Mouse (Mus musculus) heart, postnatal 14 days (tissue): Measurements from ENCODE around the gene Asb15. TPM values are rescaled to one million over a fixed set of nuclear protein-coding genes. Genes with fewer than 3 reads are reported as not detected.
A peak's percentile ranks its signal among the peaks of the same experiment; 100 is the strongest.

ENCODE experiments used
- DNase-seq, 2 experiments: peaks; one replicate each; pipeline ENCODE4 v3.0.0; 2021 to 2022
- intact Hi-C: fragments of 180-260 bp; cut with DNase I; formaldehyde crosslinking; loops from one replicate; pipeline ENCODE4 v1.15.1; 2025
- total RNA-seq, 2 experiments: library from RNA; stranded (reverse); gene quantifications; 2 replicates each; pipeline ENCODE4 v1.2.3; 2021

Gene Asb15
- total RNA-seq, 2 experiments from 2014 or later, result 42.9 to 47.5 TPM

DNA sequence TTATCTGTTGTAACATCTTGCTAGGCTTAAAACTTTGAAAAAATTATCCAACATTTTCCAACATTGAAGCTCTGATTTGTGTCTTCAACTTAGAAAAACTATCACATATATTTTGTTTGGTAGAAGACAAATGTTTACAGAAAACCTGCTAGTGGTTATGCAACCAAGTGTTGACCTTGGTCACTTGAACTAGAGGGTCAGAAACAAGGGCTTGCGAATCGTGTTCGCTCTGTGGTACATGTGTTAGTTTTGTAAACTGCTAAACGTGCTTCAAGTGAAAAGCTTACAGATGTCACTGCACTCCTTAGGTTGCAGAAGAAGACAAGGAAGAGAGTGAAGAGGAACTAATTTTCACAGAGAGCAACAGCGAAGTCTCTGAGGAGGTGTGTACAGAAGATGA is 75.0 kb downstream of the Asb15 start:
- intact Hi-C loops, result no loop called here
- DNase-seq, result no peak

DNA sequence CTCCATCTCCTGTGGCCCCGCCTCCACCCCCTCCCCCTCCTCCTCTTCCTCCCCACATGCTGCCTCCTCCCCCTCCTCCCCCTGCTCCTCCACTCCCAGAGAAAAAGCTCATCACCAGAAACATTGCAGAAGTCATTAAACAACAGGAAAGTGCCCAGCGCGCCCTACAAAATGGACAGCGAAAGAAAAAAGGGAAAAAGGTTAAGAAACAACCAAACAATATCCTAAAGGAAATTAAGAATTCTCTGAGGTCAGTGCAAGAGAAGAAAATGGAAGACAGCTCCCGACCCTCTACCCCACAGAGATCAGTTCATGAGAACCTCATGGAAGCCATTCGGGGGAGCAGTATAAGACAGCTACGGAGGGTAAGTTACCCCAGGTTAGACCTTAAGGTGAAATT is 76.3 kb downstream of the Asb15 start:
- intact Hi-C loops, result no loop called here

DNA sequence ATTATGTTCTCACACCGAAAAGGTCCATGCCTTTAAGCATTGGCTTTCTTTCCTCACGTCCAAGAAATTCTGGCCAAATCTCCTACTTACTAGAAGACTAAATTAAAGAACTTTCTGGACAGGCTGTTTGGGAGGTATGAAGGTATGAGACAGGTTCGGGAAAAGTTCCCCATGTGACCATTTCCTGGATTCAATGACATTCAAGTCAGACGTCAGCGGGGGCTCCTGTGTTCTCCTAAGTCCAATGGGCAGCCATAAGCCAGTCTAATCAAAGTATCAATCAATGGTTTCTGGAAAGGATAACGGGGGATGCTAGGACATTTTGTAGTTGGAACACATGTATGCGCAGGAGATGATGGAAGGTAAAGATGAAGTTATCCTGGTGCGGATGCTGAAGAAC is 77.7 kb downstream of the Asb15 start:
- intact Hi-C loops, result loop anchor here (5.0 kb wide), 1 partner anchor 33 kb away; no protein-coding TSS in a partner anchor
- DNase-seq, result no peak

More for the DNA sequence above, 76.3 kb downstream of the Asb15 start:
- DNase-seq, result no peak

DNA sequence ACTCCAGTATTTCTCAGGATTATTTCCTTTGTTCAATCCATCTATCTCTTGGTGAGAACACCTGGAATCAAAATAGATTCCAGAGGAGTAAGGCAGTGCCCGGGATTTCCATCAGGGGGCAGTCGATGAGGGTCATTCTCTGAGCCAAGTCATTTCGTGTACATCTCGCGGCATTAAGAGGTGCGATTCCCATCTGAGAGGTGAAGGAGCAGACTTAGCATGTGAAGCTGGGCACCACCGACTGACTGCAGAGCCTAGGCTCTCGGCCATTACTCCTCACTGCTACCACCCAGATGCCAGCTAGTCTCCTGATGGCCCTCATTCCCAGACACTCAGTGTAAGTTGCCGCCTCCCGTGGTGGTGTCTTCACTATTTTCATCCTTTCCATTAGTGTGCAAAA is 78.6 kb downstream of the Asb15 start:
- intact Hi-C loops, result loop anchor here (5.0 kb wide), 1 partner anchor 34 kb away; no protein-coding TSS in a partner anchor
- DNase-seq, result no peak

DNA sequence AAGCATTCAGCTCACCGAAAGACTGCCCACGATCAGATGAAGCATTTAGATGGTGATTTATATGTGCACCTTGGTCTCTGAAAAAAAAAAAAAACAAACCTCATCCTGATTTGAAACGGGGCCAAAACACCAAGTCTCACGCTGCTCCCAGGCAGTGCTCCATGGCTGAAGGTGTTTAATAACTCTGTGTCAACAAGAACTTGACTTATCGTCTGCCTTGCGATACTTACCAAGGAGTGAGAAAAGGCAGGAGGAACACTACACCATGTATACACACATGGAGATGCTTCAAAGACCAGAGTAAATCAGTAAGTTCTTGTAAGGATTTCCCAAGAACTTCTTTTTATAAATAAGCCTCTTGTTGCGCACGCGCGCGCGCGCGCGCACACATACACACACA is 79.6 kb downstream of the Asb15 start:
- intact Hi-C loops, result loop anchor here (5.0 kb wide), 1 partner anchor 35 kb away; no protein-coding TSS in a partner anchor
- no peak for DNase-seq

DNA sequence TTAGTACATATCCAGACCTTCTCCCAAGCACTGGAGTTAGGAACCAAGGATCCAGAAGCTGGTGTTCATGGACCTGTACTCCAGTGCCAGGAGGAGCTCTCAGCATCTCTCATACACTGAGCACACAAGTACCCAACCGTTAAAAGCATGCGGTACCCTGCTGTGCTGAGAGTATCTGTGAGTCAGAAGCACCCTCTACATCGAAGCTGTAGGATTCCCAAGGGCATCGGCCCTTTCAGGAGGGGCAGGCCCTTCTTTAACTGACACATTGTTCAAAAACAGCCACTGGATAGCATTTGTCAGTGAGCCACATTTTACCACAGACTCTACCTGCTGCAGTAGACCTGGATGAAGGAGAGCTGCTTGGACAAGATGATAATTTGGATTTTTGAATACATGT is 80.2 kb downstream of the Asb15 start:
- no peak for DNase-seq
- intact Hi-C loops, result loop anchor here (5.0 kb wide), 1 partner anchor 36 kb away; no protein-coding TSS in a partner anchor

DNA sequence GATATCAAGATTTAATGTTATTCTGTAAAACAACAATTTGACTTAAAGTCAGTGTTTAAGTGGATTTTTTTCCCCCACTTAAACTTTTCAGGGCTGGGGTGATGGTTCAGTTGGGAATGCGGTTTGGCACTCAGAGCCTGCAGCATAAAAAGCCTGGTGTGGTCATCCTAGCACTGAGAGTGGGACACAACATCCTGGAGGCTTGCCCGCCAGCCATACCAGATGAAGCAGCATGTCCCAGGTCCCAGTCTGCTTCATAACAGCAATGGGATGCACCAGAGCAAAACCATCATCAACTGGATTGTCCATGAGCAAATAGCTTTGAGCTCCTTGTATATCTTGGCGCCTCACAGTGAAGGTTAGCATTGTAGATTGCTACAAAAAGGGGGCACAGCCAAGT is 80.7 kb downstream of the Asb15 start:
- intact Hi-C loops, result loop anchor here (5.0 kb wide), 1 partner anchor 36 kb away; no protein-coding TSS in a partner anchor
- DNase-seq, result no peak

DNA sequence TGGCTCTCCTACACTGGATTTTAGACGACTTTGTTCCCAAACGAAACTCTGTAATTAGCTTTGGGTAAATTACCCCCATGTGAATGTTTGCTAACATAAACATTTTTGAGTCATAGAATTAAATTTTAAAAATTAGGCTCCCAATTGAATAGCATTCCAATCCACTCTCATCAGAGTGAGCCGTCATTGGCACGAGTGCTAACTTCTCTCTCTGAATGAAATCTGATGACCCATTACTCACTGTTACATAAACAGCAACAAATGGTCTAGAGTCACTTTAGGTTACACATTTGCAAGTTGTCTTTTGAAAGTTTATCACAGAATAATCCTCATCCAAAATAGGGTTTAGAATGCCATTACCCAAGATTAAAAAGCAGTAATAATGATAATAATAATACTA is 81.6 kb downstream of the Asb15 start:
- DNase-seq, result no peak
- intact Hi-C loops, result loop anchor here (5.0 kb wide), 1 partner anchor 37 kb away; no protein-coding TSS in a partner anchor

DNA sequence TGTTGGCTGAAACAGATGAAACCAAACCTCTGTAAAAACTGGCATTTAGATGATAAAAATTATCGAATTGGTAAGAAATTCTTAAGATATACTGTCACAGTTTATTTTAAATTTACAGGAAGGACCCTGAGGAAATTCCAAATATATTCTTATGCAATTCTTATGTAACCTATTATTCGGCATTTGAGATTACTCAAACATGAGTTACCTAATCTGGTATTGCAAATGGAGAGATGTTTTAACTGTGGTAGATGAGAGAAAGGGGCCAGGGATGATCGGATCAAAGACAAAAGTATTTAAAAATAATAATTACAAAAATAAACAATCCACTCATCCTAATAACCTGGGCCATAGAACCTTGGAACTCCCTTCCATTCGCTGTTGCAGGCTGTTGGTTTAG is 82.4 kb downstream of the Asb15 start:
- intact Hi-C loops, result no loop called here
- DNase-seq, result no peak

DNA sequence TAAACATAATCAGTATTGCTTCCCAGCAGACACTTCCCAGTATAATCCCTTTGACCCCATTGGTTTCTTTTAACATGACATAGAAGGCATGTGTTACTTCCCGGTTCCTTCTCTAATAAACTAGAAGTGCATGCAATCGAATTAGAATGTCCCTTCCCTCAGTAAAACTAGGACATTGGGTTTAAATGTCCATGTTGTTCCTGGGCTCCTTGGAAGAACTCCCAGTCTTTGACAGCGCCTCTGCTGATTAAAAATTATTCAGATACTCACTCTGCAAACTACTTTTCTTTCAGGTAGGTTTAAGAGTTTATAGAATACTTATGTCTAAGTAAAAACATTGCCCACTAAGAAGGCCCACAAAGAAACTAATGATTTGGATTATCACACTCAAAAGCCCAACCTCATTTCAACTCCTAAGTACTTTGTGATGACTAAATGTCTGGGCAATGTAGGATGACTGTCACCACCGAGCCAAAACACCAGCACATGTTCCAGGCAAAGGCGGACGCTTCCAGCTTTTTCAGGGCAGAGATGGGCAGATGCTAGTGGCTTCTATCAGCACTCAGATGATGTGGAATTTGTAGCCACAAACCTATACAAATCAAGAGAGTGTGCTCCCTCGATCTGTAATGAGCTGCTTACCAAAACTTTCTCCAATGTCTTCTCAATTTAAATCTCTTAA is 84.3 kb downstream of the Asb15 start:
- peak in 1 of 2 experiments; percentile 54 for DNase-seq
- intact Hi-C loops, result no loop called here

DNA sequence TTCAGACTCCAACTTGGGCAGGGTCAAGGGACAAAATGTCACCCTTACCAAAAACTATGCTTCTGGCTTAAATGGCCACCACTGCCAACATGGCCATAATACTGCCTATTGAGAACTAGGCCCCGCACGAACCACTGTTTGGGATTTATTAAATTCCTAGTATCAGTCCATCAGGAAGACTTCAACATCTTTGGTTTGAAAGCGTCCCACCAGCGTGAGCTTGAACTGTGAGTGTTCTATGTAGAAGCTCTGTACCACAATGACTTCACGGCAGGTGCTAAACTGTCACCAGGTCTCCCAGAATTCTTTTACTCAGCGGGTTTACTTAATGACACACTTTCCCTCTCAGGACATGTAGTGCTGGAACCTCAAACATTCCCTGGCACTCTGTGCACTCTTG is 85.4 kb downstream of the Asb15 start:
- no peak for DNase-seq
- intact Hi-C loops, result no loop called here

DNA sequence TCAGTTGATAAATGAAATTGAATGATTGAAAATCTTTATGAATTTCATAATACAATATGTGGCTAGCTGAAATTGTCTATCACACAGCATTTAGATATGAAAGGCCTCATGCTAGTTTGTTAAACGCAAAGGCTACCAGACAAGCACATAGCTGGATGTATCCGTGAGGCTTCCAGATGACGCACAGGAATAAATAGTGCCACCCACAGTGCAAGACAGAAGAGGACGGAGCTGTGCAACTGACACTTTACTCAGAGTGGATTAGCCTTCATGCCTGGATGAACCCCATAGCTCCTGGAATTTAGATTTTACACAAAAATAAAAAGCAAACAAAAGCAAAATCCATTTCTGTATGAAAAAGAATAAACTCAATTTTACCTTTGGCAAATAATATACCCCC is 86.0 kb downstream of the Asb15 start:
- intact Hi-C loops, result no loop called here
- DNase-seq, result no peak

DNA sequence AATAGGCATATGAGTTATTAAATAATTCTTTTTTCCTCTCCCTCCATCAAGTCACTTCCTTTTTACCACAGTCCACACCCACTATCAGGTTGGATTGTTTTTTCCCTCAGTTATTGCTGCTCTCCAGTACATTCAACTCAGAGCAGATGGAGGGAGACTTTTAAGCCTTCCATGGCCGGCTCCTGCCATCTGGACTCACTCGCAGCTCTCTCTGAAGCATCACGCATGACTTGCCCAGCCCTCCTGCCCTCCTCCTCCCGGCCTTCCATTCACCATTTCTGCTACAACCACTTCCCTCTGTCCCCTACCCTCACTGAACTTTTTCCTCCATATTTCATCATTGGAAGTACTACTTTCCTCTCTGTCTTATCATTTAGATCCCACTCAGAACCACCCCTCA is 88.8 kb downstream of the Asb15 start:
- no peak for DNase-seq
- intact Hi-C loops, result no loop called here

DNA sequence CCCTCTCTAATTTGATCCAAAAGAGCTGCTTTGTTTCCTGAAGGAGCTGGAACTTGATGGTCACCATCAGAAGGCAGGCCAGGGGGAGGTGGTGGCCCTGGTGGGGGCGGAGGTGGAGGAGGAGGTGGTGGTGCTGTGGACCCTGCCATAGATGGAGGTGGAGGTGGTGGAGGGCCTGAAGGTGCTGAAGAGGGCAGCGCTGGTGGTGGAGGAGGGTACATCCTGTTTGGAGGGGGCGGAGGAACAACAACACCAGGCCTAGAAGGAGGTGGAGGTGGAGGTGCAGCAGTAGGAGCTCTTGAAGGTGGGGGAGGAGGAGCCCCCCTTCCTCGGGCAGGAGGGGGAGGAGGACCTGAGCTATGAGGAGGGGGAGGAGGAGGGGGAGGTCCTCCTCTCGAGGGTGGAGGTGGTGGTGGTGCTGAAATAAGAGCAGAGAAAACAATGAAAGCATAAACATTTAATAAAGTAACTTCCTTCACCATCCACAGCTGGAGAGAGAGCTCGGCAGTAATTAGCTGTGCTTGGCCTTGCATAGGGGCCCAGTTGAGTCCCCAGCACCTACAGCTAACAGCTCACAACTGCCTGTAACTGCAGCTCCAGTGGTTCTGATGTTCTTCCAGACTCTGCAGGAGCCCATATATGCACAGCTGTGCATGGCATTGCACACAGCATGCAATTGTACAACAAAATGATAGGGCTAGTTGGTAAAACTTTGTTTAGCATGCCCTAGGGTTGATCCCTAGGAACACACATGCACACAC is 91.5 kb downstream of the Asb15 start:
- DNase-seq, result no peak
- intact Hi-C loops, result no loop called here

DNA sequence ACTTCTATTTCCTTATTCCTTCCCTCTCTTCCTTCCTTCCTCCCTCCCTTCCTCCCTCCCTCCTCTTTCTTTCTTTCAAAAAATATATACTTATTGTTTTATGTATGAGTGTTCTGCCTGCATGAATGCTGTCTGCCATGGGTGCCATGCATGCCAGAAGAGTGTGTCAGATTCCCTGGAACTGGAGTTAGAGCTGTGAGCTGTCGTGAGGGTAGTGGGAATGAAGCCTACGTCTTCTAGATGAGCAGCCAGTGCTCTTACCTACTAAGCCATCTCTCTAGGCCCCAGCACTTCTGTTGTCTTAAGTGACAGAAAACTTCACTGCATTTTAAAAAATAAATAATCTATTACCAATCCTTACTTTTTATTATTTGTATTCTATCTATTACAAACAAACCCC is 93.0 kb downstream of the Asb15 start:
- DNase-seq, result no peak
- intact Hi-C loops, result no loop called here

DNA sequence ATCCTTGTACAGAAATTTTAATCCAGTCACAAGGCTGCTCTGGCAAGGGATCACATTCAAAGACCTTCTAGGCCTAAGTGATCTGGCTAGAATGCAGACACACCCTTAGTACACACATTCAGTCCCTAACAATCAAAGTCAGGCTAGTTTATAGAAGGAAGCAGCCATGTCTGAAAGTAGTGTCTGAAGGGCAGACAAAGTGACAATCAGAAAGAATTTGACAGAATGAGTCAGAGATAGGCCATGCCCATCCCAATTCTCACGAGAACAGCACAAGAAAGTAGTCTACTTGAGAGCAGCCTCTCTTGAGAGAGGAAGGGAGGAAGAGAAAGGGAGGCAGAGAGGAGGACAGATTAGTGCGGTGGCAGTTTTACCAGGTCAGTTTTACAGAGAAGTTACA is 94.2 kb downstream of the Asb15 start:
- intact Hi-C loops, result no loop called here
- DNase-seq, result no peak

Other genes starting within 250 kb of the Asb15 start
- under 1 TPM; 0.29 to 0.38 TPM for gene Iqub, start 13.1 kb upstream of the Asb15 start, total RNA-seq
- gene Ndufa5, start 131 bp upstream of the Asb15 start, total RNA-seq, result 1,000 to 10,000 TPM; 1,207 to 1,226 TPM
- 100 to 1,000 TPM; 413 to 423 TPM for gene Lmod2, start 69.6 kb downstream of the Asb15 start, total RNA-seq
- gene Wasl, start 136.9 kb downstream of the Asb15 start, total RNA-seq, result 10 to 100 TPM; 30.7 to 32.9 TPM
- not detected for gene Hyal6, start 205.1 kb downstream of the Asb15 start, total RNA-seq
- gene Hyal4, start 220.2 kb downstream of the Asb15 start, total RNA-seq, result not detected